Mouse (Mus musculus) bone marrow macrophage, adult 2 months (primary cell): ENCODE results near the gene Phka2. TPM values are rescaled to one million over a fixed set of nuclear protein-coding genes. Genes with fewer than 3 reads are reported as not detected.
A peak's percentile ranks its signal among the peaks of the same experiment; 100 is the strongest.

Source experiments
- H3K27ac ChIP-seq: 2 replicates; pipeline ENCODE4 v1.5.1; 2012; ENCODE audit warnings: low read depth, low read length; ENCODE audit not compliant: insufficient read depth
- H3K4me1 ChIP-seq: 2 replicates; pipeline ENCODE4 v1.6.1; 2012; ENCODE audit warnings: low read length; ENCODE audit not compliant: control insufficient read depth, insufficient read depth
- H3K4me3 ChIP-seq: 2 replicates; pipeline ENCODE4 v1.5.1; 2012; ENCODE audit warnings: mild to moderate bottlenecking, low read length, moderate library complexity; ENCODE audit not compliant: insufficient read depth
- CTCF ChIP-seq: IDR thresholded peaks from 2 replicates; pipeline ENCODE4 v1.5.1; 2012; ENCODE audit warnings: low read depth, mild to moderate bottlenecking, low read length, moderate library complexity
- POLR2A ChIP-seq: IDR thresholded peaks from 2 replicates; pipeline ENCODE4 v1.6.1; 2012; ENCODE audit warnings: mild to moderate bottlenecking, low read depth, low read length, borderline replicate concordance
- polyA plus RNA-seq: library from polyadenylated mRNA; stranded (reverse); fragments of >200 nt; gene quantifications from 2 replicates; pipeline ENCODE4 v1.2.4, GENCODE M21; 2012; ENCODE audit not compliant: missing spikeins, insufficient read depth, insufficient read length

Gene Phka2
- polyA plus RNA-seq, 1 experiment = 119 TPM

DNA sequence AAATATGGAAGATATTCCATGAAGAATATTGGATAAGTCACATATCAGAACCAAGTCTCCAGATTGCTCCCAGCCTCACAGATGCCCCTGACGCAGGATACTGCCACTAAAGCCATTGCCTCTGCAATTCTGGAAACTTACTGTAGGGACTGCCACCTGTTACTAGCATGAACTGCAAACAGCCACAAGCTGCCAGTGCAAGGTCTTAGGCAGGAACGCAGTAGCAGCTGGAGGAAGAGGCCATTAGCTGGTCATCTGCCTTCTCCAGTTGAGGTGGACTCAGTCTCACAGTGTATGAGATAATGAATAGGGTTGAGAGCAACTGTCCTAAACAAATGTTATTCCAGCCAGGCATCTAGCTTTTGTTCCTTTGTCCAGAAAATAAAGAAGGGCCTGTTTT, 96.1 kb downstream of the Phka2 start:
- Histone ChIP-seq H3K27ac (no peak overlapping the region), H3K4me1 (peaks cover 18% of the 10 kb centered on the region), H3K4me3 (no peak overlapping the region)
- TF ChIP-seq POLR2A = no peak
- TF ChIP-seq CTCF = no peak

DNA sequence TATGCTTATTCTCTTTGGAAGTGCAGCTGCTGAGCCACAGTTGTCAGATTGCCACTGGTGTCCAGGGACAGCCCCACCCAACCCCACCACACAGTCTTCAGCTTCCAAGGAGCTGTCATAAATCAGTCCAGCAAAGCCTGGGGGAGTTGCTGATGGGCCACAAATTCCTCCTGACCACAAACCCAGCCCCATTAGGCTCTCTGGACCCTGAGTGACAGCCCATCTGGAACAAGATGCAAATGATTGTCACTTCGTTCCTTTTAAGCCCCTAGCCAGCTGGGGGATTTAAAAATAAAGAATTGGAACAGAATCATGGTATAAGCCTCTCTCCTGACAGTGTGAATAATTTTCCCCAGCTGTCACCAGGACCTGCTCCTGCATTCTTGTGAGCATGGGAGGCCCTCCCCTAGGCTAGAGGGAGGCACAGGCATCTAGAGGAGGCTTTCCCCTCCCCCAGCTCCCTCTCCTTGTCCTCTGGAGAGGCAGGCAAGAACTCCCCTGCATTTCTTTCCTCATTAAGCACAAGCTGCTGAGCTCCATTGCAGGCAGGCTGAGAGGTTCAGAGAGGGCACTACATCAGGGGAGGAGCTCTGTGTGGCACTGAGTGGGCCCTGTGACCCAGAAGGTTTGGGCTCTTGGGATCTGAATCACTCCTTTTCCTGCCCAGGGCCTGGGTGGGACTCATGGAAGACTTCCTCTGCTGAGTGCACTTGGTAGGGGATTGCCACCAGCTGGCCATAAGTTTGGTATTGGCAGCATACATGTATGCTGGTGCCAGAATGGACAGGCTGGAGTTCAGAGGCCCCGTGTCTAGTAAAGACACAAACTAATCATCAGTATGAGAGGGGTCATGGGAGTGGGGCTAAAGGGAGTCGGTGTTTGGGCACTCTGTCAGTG, 96.8 kb downstream of the Phka2 start:
- H3K27ac ChIP-seq = no peak overlapping the region

DNA sequence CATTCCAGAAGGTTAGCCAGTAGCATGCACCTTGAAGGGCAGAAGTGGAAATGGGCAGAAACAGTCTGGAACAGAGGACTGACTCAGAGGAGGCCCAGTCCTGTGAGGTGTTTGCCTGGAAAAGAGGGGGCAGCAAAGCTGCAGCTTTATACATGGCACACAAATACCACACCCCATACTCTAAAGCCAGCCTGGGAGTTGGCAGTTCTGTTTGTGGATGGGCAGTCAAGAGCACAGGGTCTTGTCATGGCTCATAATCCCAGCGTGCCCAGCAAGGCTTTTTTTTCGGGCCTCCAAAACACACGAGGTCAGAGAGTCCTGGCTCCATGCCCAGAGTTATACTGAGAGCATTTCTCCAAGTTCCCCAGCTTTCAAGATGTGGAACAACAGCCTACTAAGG, 99.1 kb downstream of the Phka2 start:
- H3K4me3 ChIP-seq = no peak overlapping the region
- TF ChIP-seq POLR2A (no peak), CTCF (no peak)

More for the DNA sequence above, 96.8 kb downstream of the Phka2 start:
- no peak overlapping the region for H3K4me3 ChIP-seq
- no peak for TF ChIP-seq POLR2A
- no peak for TF ChIP-seq CTCF
- peaks cover 25% of the 10 kb centered on the region for H3K4me1 ChIP-seq

DNA sequence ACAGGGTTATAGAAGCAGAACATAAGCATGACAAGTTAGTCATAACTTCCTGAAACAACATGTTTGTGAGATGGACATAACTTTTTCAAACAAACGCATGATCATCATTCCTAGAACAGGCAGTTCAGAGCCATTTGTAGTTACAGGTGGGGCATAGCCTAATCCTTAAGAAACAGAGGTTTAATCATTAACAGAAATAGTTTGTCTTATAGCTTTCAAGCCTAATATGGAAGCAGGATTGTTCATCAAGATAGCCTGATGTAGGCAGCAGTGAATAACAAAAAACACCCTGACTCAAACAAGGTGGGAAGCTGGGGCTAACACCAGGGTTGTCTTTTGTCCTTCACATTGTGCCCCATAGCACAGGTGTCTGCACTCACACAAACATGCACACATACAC, 100.8 kb downstream of the Phka2 start:
- no peak for TF ChIP-seq CTCF
- no peak for TF ChIP-seq POLR2A
- H3K27ac ChIP-seq = no peak overlapping the region
- no peak overlapping the region for H3K4me3 ChIP-seq
- peaks cover 35% of the 10 kb centered on the region for H3K4me1 ChIP-seq

More for the DNA sequence above, 99.1 kb downstream of the Phka2 start:
- H3K27ac ChIP-seq = peak overlapping the region; percentile 17; the same call in 1 of the 2 replicates
- H3K4me1 ChIP-seq = peaks cover 35% of the 10 kb centered on the region

DNA sequence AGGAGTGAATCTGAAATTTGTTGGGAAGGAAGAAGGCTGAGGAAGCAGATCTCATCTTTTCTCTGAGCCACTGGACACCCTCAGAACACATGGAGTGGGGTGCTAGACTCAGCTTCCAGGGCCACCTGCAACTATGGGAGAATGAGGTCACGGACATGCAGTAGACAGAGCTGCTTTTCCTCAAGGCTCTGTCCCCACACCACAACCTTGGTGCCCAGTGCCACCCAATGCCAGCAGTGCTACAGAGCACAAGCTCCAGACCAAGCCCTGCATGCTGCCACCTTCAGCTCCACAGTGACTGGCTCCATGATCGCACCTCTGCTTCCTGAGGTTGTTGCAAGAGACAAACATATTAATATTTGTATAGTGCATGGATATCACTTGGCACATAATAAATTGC, 101.3 kb downstream of the Phka2 start:
- Histone ChIP-seq H3K4me1 (peaks cover 35% of the 10 kb centered on the region), H3K27ac (no peak overlapping the region), H3K4me3 (no peak overlapping the region)
- TF ChIP-seq POLR2A (no peak), CTCF (no peak)

DNA sequence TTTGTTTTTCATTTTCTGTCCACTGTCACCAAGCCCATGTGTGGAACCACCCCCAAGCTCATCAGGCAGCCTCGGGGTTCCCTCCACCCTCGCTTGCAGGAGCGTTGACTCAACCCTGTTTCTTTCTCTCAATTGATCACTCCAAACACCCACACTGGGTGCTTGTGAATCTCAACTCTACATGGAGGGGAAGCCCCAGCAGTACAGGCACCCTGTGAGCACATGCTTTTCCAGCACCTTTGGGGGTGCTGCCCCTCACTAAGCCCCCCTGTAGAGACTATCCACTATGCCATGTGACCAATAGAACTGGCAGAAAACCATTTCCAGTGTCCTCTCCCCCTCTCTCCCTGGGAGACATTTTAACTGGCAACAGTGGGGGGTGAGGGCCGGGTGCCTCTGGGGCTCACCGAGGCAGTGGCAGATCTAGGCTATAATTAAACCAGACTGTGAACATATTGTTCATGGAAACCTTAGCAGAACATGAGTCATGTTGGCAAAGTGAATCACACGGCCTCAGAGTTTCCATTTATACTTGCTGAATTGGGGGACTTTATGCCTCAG, 102.1 kb downstream of the Phka2 start:
- H3K4me3 ChIP-seq = no peak overlapping the region
- H3K27ac ChIP-seq = no peak overlapping the region
- no peak for TF ChIP-seq CTCF
- no peak for TF ChIP-seq POLR2A
- peaks cover 35% of the 10 kb centered on the region for H3K4me1 ChIP-seq

DNA sequence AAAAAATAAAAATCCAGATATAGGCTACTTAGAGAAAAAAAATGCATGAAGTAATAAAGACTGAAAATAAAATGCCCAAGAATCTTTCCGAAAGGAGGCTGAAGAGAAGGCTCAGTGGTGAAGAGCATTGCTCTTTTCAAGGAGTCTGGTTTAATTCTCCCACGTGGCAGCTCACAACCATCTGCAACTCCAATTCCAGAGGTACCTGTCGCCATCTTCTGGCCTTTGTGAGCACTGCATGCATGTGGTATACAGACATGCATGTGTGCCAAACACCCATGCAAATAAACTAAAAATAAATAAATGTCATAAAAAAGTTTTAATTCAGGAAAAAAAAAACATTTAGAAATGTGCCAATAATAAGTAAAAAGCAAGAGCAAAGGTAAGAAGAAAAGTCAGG, 107.9 kb downstream of the Phka2 start:
- Histone ChIP-seq H3K27ac (no peak overlapping the region), H3K4me1 (peaks cover 2% of the 10 kb centered on the region; the same call in 1 of the 2 replicates), H3K4me3 (no peak overlapping the region)
- TF ChIP-seq CTCF (no peak), POLR2A (no peak)

DNA sequence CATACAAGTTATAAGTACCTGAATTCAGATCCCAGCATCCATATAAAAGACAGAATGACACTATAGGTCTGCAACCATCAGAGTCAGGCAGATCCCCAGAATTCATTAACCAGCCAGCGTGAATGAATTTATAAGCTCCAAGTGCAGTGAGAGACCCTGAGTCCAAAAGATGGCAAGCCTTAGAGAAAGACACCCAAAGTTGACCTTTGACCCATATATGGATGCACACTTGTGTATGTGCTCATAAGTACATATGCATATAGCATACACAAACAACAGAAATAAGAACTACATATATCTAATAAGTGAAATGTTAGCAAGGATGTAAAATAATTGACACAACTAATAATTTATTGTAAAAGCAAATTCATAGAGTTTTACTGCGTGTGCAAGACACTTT, 108.5 kb downstream of the Phka2 start:
- Histone ChIP-seq H3K27ac (no peak overlapping the region), H3K4me3 (no peak overlapping the region), H3K4me1 (no peaks in the 10 kb centered on the region)
- TF ChIP-seq CTCF (no peak), POLR2A (no peak)

DNA sequence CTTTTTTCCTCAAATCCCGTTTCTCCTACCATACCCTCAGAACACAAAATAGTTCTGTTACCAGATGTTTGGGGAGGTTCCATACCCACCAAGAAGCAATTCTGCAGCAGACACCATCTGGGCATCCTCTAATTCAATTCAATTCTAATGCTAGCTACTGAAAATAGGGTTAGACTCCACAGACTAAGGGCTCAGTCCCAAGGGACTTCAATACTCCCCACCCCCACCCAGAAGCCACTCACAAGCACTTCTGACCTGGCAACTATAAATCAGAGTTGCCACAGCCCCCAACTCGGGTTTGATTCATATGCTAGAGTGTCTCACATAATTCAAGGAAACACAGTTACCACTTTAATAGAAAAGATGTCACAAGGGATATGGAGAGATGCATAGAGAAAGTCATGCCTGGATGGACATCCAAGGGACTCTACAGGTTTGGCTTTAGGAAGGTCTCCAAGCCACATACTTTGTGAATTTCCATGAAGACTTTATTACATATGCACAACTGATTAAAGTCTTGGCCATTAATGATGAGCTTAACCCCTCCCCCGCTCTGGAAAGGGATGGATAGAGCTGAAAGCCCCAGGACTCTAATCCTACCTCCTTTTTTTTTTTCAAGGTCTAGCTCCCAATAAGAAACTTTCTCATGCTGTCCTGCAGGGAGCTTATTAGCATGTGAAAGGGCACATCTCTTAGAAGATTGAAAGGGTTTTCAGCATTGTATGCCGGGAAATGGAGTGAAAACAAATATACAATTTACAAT, 109.1 kb downstream of the Phka2 start:
- no peak for TF ChIP-seq POLR2A
- no peak for TF ChIP-seq CTCF
- Histone ChIP-seq H3K4me1 (no peaks in the 10 kb centered on the region), H3K27ac (no peak overlapping the region), H3K4me3 (no peak overlapping the region)

Other genes with a start within 250 kb of the Phka2 start
- not detected in 2 replicates for gene Adgrg2, start 111.5 kb upstream of the Phka2 start, polyA plus RNA-seq
- not detected in 2 replicates for gene Ppef1, start 233.6 kb downstream of the Phka2 start, polyA plus RNA-seq